Mouse (Mus musculus) bone marrow, adult 2 months (tissue): ENCODE data around the gene Clec4g.

ENCODE experiments used
- CTCF ChIP-seq: fragments of 200-500 bp; IDR thresholded peaks from 2 replicates; pipeline ENCODE4 v1.5.1; 2011; ENCODE audit warnings: low read length, control low read depth; ENCODE audit not compliant: control insufficient read depth, insufficient read depth
- POLR2A ChIP-seq: fragments of 200-500 bp; IDR thresholded peaks from 2 replicates; pipeline ENCODE4 v1.6.1; 2011; ENCODE audit warnings: low read depth, mild to moderate bottlenecking, control low read depth, low read length, borderline replicate concordance; ENCODE audit not compliant: control insufficient read depth

DNA sequence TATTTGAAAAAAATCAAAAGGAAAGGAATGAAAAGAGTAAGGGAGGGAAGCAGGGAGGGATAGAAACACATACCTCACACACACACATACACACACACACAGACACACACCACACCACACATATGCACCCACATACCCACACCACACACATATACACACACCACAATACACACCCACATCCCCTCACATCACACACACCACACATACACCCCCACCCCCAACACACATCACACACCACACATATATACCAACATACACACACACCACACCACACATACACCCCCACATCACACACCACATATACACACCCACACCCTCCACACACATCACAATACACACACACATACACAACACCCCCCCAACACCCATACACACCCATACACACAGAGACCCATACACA is 35.9 kb downstream of the Clec4g start:
- TF ChIP-seq CTCF (no peak), POLR2A (no peak)
